ENCODE assay signal across 8 mouse cellular contexts in genomic region chr12:82168820-82169533, GRCm38 (mm10). TPM values are rescaled to one million over a fixed set of nuclear protein-coding genes. Genes with fewer than 3 reads are reported as not detected.
A peak's percentile ranks its signal among the peaks of the same experiment; 100 is the strongest.
DNase-seq lines count a peak whose midpoint lies in the region; ATAC-seq lines count a peak whose summit lies in the region.

Gene Sipa1l1 (plus strand): TSS chr12:82169320.

- H3K36me3 ChIP-seq in hindbrain, embryonic 16.5 days (ENCODE audit: control insufficient read depth, insufficient read depth, low read length) = no peaks in the 10 kb centered on the region
- H3K36me3 ChIP-seq in macrophage (ENCODE audit: inconsistent target) = no peaks in the 10 kb centered on the region

- WGBS in hindbrain, embryonic 16.5 days = under 1% methylated on average over 35 of the region's 43 CpGs
- WGBS in macrophage (ENCODE audit: missing documents) = 3% methylated on average over 18 of the region's 43 CpGs

- peak within 1 kb of the TSS; percentile 95 for H3K4me3 ChIP-seq in hindbrain, embryonic 16.5 days (ENCODE audit: low read length)
- peak within 1 kb of the TSS; percentile 43 for H3K4me3 ChIP-seq in macrophage (ENCODE audit: inconsistent target)

- H3K9me3 ChIP-seq in hindbrain, embryonic 16.5 days (ENCODE audit: control insufficient read depth, low read length) = no peaks in the 10 kb centered on the region

- H3K27ac ChIP-seq in hindbrain, embryonic 16.5 days (ENCODE audit: low read depth, low read length) = peak within 1 kb of the TSS; percentile 91
- H3K27ac ChIP-seq in macrophage = no peak within 1 kb of the TSS

- peaks cover 17% of the 10 kb centered on the region for H3K4me1 ChIP-seq in hindbrain, embryonic 16.5 days (ENCODE audit: control insufficient read depth, insufficient read depth, low read depth, low read length)

- H3K27me3 ChIP-seq in hindbrain, embryonic 16.5 days (replicated peaks; ENCODE audit: control insufficient read depth, insufficient read depth, low read length) = 0 out of 2 replicates have a peak, but pooled peaks cover 2% of the 10 kb centered on the region

- ATAC-seq in hindbrain, embryonic 16.5 days = peak; percentile 93

- peak within 1 kb of the TSS; percentile 95 for H3K9ac ChIP-seq in hindbrain, embryonic 16.5 days (ENCODE audit: low read depth, low read length)

- H3K79me2 ChIP-seq in macrophage (ENCODE audit: inconsistent target) = no peaks in the 10 kb centered on the region; the same call in 1 of the 2 replicates

- peak within 1 kb of the TSS; percentile 95 for H3K4me2 ChIP-seq in hindbrain, embryonic 16.5 days (ENCODE audit: low read length)

- DNase-seq in T-cell, adult 2 months (ENCODE audit: low spot score) = peak; percentile 97
- DNase-seq in cerebellum, postnatal 36 days = peak; percentile 92 to 94
- peak; percentile 94 for DNase-seq in gastrocnemius, adult 18-20 months (ENCODE audit: low spot score)
- peak; percentile 96 to 98 for DNase-seq in left cerebral cortex, adult 18-20 months (ENCODE audit: low spot score in 2 of 2)
- DNase-seq in right cerebral cortex, adult 18-20 months = peak; percentile 97
- DNase-seq in urinary bladder, postnatal 10 days (ENCODE audit: low spot score) = peak; percentile 92

RNA-seq across cellular contexts. Expression of gene Sipa1l1, which starts in this region (rescaled TPM):
- total RNA-seq in gastrocnemius, adult 18-20 months (2021) = 1 to 10 TPM; 6.6 to 7.3 TPM
- 11.1 and 11.2 TPM in 2 replicates for polyA plus RNA-seq in hindbrain, embryonic 16.5 days (2015; fragmentation: Nextera tagmentation; extraction: Ambion mirVana)
- total RNA-seq in left cerebral cortex, adult 18-20 months (2021) = 100 to 1,000 TPM; 288 to 302 TPM
- total RNA-seq in macrophage (2018; cell fraction: chromatin; rRNA removed) = 100 to 1,000 TPM in 11 of 26 experiments, 10 to 100 TPM in 15; 54.1 to 161 (median 84.3) TPM
- 10 to 100 TPM; 10.2 to 17.3 (median 13.7) TPM for total RNA-seq in macrophage (2018; cell fraction: cytosol; rRNA removed)
- 10 to 100 TPM; 18.8 to 79.3 (median 41.9) TPM for total RNA-seq in macrophage (2018; cell fraction: nucleus; rRNA removed)
- 7.3 to 11.3 TPM (median 7.8 TPM) in 3 replicates for polyA plus RNA-seq in macrophage (2018)

Comparison
In these comparisons a context has a peak if more than half of its experiments do, and no peak if none do; other contexts are left out.
1. RNA of gene Sipa1l1 (total RNA-seq): 288 to 302 TPM in left cerebral cortex, adult 18-20 months; 6.6 to 7.3 TPM in gastrocnemius, adult 18-20 months; every median in the first group is over 10 times any median in the second.
2. Peak in every context shown above with its lines, with median percentiles within 50 percentile points of each other: DNase-seq.